Mouse (Mus musculus) kidney, postnatal 10 days (tissue): ENCODE measurements around the gene Epb42.
"Not testable (repeated sequence)": the region's sequence is repeated elsewhere in the genome, so short reads cannot be mapped to it uniquely, and the experiment has no call there.

Source experiments
- DNase-seq: peaks from one replicate; pipeline ENCODE4 v3.0.0; 2021; ENCODE audit warnings: mixed read lengths

Epb42 gene

GRCm38 (mm10) chr2:121036733-121037341 lies at the start of gene Epb42:
Epb42 (minus strand) TSS chr2:121037072.
- DNase-seq, result no peak

- peak; percentile 38 for DNase-seq
These were observed 48.8 kb upstream of the Epb42 start, which contains the start of gene Tgm5 for GRCm38 (mm10) chr2:121085480-121086185. Tgm5 (minus strand) TSS chr2:121085841.

- no peak for DNase-seq
These were observed 45.8 kb upstream of the Epb42 start for GRCm38 (mm10) chr2:121082626-121083025.

- no peak for DNase-seq
These were observed 37.9 kb upstream of the Epb42 start for GRCm38 (mm10) chr2:121074747-121075146.

- DNase-seq, result no peak
These were observed 35.0 kb upstream of the Epb42 start for GRCm38 (mm10) chr2:121071871-121072270.

- no peak for DNase-seq
These were observed 32.6 kb upstream of the Epb42 start for GRCm38 (mm10) chr2:121069506-121069905.

- no peak for DNase-seq
These were observed 30.2 kb upstream of the Epb42 start for GRCm38 (mm10) chr2:121067116-121067515.

GRCm38 (mm10) chr2:121061315-121061714 lies 24.4 kb upstream of the Epb42 start:
- DNase-seq, result no peak

- DNase-seq, result no peak
These were observed 21.1 kb upstream of the Epb42 start for GRCm38 (mm10) chr2:121057997-121058396.

- DNase-seq, result no peak
These were observed 19.0 kb upstream of the Epb42 start for GRCm38 (mm10) chr2:121055915-121056314.

GRCm38 (mm10) chr2:121054060-121054459 lies 17.2 kb upstream of the Epb42 start:
- no peak for DNase-seq

GRCm38 (mm10) chr2:121052176-121052575 lies 15.3 kb upstream of the Epb42 start:
- no peak for DNase-seq

- no peak for DNase-seq
These were observed 8.8 kb upstream of the Epb42 start for GRCm38 (mm10) chr2:121045653-121046052.

GRCm38 (mm10) chr2:121041098-121041497 lies 4.2 kb upstream of the Epb42 start:
- DNase-seq, result peak; percentile 65

GRCm38 (mm10) chr2:121039382-121039781 lies 2.5 kb upstream of the Epb42 start:
- DNase-seq, result no peak

- not testable (repeated sequence) for DNase-seq
These were observed 2.0 kb upstream of the Epb42 start for GRCm38 (mm10) chr2:121038851-121039250.

- DNase-seq, result peak; percentile 24
These were observed 14.0 kb downstream of the Epb42 start for GRCm38 (mm10) chr2:121022918-121023317.

GRCm38 (mm10) chr2:121017151-121017550 lies 19.7 kb downstream of the Epb42 start:
- no peak for DNase-seq

- DNase-seq, result peak; percentile 56
These were observed 20.6 kb downstream of the Epb42 start for GRCm38 (mm10) chr2:121016226-121016625.

GRCm38 (mm10) chr2:121015507-121015906 lies 21.4 kb downstream of the Epb42 start:
- no peak for DNase-seq

GRCm38 (mm10) chr2:121012676-121013075 lies 24.2 kb downstream of the Epb42 start:
- DNase-seq, result no peak

GRCm38 (mm10) chr2:121009071-121009677 lies 27.7 kb downstream of the Epb42 start:
- no peak for DNase-seq

GRCm38 (mm10) chr2:121008664-121009007 lies 28.2 kb downstream of the Epb42 start:
- no peak for DNase-seq
